Mouse (Mus musculus): ENCODE data around the gene Gm7978.
"Not testable (repeated sequence)": the region's sequence is repeated elsewhere in the genome, so short reads cannot be mapped to it uniquely, and the experiment has no call there.

The Gm7978 gene

DNA sequence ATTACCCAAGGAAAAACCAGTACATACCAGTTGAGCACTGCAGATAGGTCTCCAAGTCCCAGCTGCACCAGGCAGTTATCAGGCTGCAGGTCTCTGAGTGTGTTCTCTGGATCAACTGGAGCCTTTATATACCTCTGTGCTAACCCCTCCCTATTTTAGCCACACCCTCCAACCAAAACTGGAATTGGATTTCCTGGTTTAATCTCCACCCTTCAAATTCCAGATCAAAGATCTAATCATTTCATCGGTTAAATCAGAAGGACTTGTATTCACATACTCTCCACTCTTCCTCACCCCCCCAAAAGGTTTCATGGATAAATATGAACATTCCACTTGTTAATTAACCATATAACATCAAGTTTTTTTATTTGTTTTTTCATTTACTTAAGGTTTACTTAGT lies at the start of gene Gm7978:
Gene Gm7978, minus strand, starts transcription at position 101 of the 400 bp plus-strand sequence.
- DNase-seq = not testable (repeated sequence)

DNA sequence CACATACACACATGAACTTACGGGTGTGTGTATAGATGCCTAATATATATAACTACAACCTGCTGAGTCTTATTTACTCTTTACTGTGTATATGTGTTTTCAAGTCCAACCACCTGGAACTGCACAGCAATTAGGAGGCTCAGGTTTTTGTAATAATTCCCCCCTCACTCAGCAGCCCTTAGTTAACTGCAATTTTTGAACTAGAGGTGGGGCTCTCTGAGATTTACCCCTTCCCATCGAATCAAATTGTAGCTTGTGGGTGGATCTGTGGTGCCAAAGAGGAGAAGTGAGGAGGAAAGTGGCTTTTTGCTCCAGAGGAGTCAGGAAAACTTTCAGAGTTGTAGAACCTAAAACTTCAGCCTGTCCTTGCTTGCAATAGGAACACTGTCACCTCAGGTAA lies 39.7 kb upstream of the Gm7978 start, which contains the start of gene E330014E10Rik:
Gene E330014E10Rik, plus strand, starts transcription at position 301 of the 400 bp plus-strand sequence.
- DNase-seq = not testable (repeated sequence)

DNA sequence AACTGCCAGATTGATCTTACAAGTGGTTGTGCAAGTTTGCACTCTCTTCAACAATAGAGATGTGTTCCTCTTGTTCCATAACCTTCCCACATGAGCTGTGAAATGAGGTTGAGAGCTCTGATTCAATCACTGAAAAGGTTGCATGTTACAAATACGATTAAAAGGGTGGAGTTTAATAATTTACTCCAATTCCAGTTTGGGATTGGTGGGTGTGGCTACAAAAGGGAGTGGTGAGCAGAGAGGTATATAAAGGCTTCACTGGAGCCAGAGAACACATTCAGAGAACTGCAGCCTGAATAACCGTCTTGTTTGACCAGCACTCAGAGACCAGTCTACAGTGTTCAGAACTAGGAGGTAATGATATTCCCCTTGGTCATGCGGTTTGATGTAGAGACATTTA lies 5.7 kb upstream of the Gm7978 start, which contains the start of gene Gm7982:
Gene Gm7982, plus strand, starts transcription at position 301 of the 400 bp plus-strand sequence.
- DNase-seq = not testable (repeated sequence)

Measured in cerebellum, postnatal 10 days (tissue).